Mouse (Mus musculus): Measurements from ENCODE around the gene Uhrf1bp1.
A peak's percentile ranks its signal among the peaks of the same experiment; 100 is the strongest.

DNA sequence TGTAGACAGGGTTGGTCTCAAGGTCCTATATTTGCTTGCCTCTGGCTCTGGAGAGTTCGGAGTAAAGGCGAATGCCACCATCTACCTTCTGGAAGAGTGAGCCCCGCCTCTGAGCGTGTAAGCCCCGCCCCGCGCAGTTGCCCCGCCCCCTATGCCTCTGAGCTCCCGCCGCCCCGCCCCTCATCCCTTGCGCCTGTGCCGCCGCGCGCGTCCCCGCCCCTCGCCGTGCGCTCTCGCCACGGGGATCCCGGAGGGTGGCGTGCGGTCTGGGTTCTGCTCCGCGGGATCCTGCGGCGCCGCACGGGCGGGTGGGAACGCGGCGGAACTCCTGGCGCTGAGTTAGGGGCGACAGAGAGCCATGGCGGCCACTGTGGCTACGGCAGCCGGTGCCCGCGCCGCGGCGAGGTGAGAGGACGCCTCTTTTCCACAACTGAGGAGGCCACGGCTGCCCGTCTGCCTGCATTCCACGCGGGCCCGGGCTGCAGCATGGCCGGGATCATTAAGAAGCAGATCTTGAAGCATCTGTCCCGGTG, at the start of gene Uhrf1bp1:
- TF ChIP-seq POLR2A (IDR thresholded peaks at IDR 0.05; ENCODE audit: extremely low read depth, insufficient read depth, low read length) (peak; percentile 48; the same call in 1 of the 2 replicates), CTCF (IDR thresholded peaks at IDR 0.05; ENCODE audit: extremely low read depth, insufficient read depth, low read length) (no peak)

Data from cortical plate, adult 2 months (tissue).